Mouse (Mus musculus) c-Kit-positive CD71-positive TER-119-negative erythroid progenitor cells, embryonic 14.5 days (primary cell): ENCODE results near the gene Ppp1r17.
A peak's percentile ranks its signal among the peaks of the same experiment; 100 is the strongest.

Experiments used
- DNase-seq: peaks from one replicate; pipeline ENCODE4 v3.0.0-alpha.2; 2013; ENCODE audit warnings: low read depth

Gene Ppp1r17

DNA sequence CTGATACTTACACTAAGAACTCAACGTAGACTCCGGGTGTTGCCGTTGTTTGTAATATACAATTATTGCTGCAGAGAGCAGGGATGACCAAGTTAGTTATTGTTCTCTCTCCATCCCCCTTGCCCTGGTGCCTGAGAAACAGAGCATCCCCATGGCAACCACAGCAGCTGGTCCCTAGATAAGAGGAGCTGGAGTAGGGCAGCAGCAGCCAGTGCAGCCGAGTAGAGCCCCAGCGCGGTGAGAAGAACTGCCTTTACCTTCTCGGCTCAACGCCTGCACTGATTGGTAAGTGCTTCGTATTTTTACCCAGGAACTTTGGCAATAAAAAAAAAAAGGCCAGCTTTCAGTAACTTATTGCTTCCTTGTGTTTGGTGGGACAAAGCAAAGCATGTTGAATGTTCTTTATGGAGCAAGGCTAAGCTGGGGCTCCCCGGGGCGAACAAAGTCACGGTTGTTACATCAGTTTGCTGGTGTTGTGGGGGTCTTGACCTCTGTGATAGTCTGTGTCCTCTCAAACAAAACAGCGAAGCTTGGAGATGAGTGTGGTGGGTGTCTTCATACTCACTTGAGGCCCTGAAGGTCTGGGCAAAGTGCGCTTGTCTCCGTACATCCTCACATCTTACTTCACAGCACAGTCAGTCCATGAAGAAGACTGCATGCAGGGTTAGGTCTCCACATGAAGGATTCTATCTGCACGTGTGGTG, at the start of gene Ppp1r17:
TSS of gene Ppp1r17 (plus strand) at position 207 of the 704 bp plus-strand sequence.
- no peak for DNase-seq

GRCm38 (mm10) chr6:55972998-55973397, 44.3 kb upstream of the Ppp1r17 start:
- peak; percentile 8 for DNase-seq

DNA sequence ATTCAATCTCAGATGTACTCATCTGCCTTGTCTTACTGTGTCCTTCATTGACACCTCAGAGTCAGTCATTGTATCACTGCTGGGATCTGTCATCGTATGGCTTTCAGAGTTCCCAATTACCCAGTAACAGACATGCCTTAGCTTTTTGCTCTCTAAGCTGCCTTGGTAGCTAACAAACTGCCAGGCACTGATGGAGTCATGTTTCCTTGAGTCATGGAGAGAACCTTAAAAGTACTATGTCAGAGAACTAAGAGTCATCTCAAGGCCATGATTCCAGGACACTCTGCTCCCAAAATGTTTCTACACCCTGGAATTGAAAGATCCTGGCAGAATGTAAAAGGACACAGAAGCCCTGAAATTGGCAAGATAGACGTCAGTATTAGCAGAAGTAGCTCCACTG, 37.5 kb upstream of the Ppp1r17 start:
- no peak for DNase-seq

GRCm38 (mm10) chr6:56008711-56009110, 8.6 kb upstream of the Ppp1r17 start:
- DNase-seq, result no peak

GRCm38 (mm10) chr6:56012384-56012783, 4.9 kb upstream of the Ppp1r17 start:
- DNase-seq, result no peak

DNA sequence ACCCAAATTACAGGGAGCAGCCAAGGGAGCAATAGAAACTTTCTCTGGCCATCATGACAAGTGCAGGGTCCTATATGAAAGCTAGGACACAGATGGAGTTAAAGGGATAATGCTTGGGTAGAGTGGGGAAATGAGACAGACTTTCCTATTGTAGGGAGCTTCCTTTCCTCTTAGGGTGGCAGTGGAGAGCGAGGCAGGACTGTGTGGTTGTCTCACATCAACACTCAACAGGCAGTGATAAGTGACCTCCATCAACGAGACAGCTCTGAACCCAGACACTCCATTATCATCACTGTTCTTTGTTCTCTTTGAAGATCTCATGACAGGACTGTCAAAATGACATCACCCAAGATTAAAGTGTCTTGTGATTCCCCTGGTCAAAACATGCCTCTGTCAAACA, 2.3 kb downstream of the Ppp1r17 start:
- no peak for DNase-seq

GRCm38 (mm10) chr6:56025533-56025932, 8.2 kb downstream of the Ppp1r17 start:
- DNase-seq, result no peak

DNA sequence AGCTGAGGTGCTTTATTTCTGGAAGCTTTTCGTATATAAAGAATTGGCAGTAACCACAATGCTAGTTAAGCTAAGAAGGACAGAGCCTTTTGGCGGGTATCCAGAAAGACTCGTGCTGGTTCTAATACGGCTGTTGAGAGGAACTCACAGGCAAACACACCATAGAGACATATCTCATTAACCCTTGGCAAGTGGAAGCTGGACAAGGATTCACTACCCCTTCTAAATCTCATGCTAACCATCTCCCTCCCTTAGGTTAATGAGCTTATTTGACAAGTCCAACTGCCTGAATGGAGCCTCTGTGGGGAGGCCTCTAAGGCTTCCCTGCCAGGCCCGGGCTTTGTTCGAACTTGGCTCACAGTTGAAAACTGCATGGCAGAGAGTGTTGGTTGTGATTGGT, 10.0 kb downstream of the Ppp1r17 start:
- DNase-seq, result no peak

DNA sequence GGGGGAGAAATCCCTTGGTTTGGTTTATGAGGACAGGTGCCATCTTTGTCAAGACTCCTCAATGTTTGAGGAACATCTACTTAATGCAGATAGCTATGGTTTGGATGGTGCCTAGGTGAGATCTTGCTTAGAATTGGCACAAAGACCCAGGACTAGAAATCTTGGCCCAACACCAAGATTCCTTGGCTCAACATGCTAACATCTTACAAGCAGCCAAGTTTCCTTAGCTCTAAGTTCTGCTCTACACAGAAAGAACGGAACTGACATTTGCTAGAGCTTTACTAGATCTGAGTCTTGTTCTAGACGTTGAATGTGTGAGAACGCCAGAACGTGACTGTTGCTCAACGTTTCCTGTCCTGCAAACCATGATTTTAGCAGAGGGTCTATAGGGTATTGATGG, 10.7 kb downstream of the Ppp1r17 start:
- no peak for DNase-seq

DNA sequence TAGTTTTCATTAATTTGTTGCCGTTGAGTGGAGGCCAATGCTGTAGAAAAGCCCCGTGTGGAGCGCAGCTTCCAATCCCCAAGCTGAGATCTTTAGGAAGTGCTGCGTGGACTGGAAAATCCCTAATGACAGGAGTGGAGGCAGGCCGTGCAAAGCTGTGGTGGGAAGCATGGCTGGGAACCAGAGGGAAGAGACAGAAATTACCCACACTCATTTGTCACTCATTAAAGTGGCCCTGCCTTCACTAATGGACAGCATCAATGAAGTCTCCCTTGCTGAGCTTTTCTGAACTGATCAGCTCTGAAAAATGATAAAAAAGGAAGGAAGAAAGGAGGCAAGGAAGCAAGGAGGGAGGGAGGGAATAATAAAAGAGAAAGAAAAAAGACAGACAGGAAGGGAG, 12.7 kb downstream of the Ppp1r17 start:
- DNase-seq, result no peak

DNA sequence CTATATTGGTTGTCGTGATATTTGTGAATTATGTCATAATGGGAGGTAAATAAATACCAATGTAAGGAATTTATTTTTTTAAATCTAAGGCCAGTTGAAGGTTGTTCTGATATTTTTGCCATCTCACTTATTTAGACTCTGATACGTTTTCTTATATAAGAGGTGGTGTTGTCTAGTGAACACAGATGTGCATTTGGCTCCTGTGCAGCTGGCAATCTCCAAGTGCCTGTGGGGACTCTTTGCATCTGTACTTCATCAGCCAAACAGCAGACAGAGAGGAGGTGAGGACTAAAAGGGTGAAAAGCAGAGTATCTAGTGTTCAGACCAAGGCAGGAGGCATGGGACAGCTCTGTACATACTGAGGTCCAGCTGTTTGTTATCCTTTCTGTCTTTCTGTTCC, 14.9 kb downstream of the Ppp1r17 start:
- DNase-seq, result no peak

DNA sequence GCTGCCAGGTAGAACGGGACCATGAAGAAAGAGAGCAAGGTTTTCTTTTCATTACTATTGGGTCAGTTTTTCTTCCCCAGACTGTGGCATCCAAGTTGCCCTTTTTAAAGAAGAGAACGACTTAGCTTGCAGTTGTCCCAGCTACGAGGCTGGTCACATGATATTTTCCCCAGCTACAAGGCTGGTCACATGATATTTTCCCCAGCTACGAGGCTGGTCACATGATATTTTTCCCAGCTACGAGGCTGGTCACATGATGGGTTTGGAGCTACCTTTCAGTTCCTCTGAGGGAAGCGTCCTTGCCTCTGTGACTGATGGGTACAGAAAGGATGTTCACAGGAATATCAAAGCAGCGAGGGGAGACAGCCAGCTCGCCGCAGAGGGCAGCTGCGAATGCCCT, 17.8 kb downstream of the Ppp1r17 start:
- no peak for DNase-seq

- DNase-seq, result no peak
These were observed 22.3 kb downstream of the Ppp1r17 start for GRCm38 (mm10) chr6:56039476-56040055.

GRCm38 (mm10) chr6:56044270-56044669, 27.0 kb downstream of the Ppp1r17 start:
- DNase-seq, result no peak

GRCm38 (mm10) chr6:56044716-56045115, 27.4 kb downstream of the Ppp1r17 start:
- DNase-seq, result no peak

DNA sequence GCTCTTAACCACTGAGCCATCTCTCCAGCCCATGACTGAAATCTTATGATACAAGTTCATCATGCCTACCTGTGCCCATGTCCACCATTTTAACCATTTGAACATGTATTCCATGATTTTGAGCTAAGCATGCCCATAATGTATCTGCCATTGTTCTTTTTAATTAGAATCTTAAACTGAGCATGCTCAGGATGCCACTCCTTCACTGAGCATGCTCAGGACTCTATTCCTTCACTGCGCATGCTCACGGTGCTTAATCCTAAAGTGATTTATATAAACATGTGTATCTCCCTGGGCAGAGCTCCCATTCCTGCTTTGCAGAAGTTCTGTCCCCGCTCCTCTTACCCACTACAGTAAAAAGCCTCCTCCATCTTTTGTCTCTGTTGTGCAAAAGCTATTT, 31.3 kb downstream of the Ppp1r17 start:
- DNase-seq, result no peak

GRCm38 (mm10) chr6:56049104-56049503, 31.8 kb downstream of the Ppp1r17 start:
- DNase-seq, result peak; percentile 8

DNA sequence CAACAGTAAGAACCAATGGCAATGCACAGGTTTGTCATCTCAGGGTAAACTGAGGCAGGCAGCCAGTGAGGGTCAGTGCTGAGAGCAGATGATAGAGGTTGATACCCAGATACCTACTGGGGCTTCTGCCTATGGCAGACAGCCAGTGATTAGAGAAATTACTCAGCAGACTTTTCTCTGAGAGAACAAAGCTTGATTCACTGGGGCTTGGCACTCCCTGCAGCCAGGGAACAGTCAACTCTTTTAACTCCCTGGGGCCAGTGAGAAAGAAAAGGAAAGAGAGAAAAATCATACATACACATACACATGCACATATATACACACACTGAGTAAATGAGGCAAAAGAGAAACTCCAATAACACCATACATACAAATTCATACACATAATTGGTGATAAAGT, 46.4 kb downstream of the Ppp1r17 start:
- DNase-seq, result no peak

GRCm38 (mm10) chr6:56066632-56067282, 49.5 kb downstream of the Ppp1r17 start:
- peak; percentile 9 for DNase-seq

- no peak for DNase-seq
These were observed 51.2 kb downstream of the Ppp1r17 start for GRCm38 (mm10) chr6:56068516-56068915.

GRCm38 (mm10) chr6:56076378-56076805, 59.1 kb downstream of the Ppp1r17 start:
- DNase-seq, result no peak
